Mouse (Mus musculus) liver, embryonic 14.5 days (tissue): Measurements from ENCODE around the gene Casc3.

Experiments used
- CTCF ChIP-seq: IDR thresholded peaks from 2 replicates; pipeline ENCODE4 v1.5.1; 2016; ENCODE audit warnings: antibody characterized with exemption, low read depth, control low read depth
- EP300 ChIP-seq: IDR thresholded peaks from 2 replicates; pipeline ENCODE4 v1.6.1; 2016; ENCODE audit warnings: antibody characterized with exemption, low read depth

DNA sequence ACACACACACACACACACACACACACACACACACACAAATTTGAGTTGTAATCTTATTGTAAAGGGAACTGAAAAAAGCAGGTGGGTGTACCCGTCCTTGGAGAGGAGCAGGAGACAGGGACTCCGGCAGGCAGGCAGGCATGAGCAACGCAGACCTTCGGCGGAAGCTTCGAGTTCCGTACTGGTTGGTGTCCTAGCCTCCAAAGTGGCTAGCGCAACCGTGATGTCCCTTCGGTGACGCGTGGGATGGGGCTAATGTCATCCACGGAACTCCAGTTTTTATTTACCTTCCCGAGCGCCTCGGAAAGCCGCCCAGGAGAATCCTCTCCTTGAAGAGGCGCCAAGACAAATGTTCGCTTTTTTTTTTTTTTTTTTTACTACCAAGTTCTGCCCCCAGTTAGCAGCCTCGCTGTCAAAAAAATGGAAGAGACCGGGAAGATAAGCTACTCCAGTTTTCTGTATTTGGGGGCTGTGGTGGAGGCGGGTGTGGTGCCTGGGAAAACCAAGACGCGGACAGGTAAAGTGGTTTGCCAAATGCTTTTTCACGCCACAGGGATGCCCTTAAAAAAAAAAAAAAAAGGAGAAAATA lies 15.4 kb upstream of the Casc3 start:
- no peak for TF ChIP-seq CTCF
- no peak for TF ChIP-seq EP300
